Mouse (Mus musculus): ENCODE results near the gene Thtpa.

The Thtpa gene

GRCm38 (mm10) chr14:55094704-55095231, at the start of gene Thtpa:
Gene Thtpa, plus strand, starts transcription at chr14:55094784.
- in situ Hi-C loops (cut with MboI, MseI): loop anchor here (10.0 kb wide), 1 partner anchor 200 kb away; the partner anchor contains the start of gene Pabpn1

DNA sequence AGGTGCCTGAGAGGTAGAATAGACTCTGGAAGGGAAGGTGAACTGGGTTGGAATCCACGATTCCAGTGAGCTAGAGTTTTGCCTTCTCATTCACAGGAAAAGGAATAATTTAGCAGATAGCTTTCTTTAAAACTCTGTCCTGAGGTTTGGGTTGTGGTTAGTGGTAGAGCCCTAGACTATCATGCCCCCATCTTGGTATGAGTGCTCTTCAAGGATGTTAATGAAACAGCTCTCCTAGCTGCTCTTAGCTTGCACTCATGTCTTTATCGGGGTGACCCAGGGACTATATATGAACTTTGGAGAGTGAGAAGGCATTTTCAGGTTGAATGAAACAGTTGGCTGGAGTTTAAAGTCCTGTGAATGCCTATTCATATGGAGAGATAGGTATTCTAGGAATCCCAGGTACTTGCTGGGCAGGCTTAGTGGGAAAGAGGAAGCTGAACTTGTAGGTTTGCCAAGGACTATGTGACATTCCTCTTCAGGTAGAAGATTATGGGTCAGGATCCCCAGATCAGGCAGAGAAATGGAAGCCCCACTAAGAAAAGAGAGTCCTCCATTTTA, 46.5 kb upstream of the Thtpa start:
- in situ Hi-C loops (cut with MboI, MseI): no loop called here

GRCm38 (mm10) chr14:55052496-55052895, 42.1 kb upstream of the Thtpa start:
- in situ Hi-C loops (cut with MboI, MseI): no loop called here

GRCm38 (mm10) chr14:55053050-55053449, 41.5 kb upstream of the Thtpa start:
- in situ Hi-C loops (cut with MboI, MseI): no loop called here

- in situ Hi-C loops (cut with MboI, MseI): no loop called here
Observed at GRCm38 (mm10) chr14:55053708-55054190, 40.8 kb upstream of the Thtpa start.

- in situ Hi-C loops (cut with MboI, MseI): no loop called here
Observed at GRCm38 (mm10) chr14:55054191-55054749, 40.3 kb upstream of the Thtpa start.

- in situ Hi-C loops (cut with MboI, MseI): no loop called here
Observed at GRCm38 (mm10) chr14:55055167-55055834, 39.3 kb upstream of the Thtpa start.

DNA sequence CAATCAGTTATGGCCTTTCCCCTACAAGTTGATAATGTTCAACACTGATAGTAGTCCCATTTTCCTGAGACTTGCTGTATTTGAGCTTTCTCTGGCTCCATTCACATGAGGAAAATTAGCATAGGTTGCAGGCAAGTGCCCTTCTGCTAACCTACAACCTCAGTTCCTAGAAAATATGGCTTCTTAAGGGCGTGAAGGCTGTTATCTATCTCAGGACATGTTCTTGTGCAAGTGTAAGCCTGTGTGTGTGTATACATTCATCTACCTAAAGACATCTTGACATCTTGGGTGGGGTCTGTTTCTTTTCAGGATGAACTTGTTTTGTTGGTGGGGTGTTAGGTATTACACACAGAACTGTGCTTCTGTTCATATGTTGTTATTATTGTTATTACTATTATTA, 35.6 kb upstream of the Thtpa start:
- in situ Hi-C loops (cut with MboI, MseI): no loop called here

DNA sequence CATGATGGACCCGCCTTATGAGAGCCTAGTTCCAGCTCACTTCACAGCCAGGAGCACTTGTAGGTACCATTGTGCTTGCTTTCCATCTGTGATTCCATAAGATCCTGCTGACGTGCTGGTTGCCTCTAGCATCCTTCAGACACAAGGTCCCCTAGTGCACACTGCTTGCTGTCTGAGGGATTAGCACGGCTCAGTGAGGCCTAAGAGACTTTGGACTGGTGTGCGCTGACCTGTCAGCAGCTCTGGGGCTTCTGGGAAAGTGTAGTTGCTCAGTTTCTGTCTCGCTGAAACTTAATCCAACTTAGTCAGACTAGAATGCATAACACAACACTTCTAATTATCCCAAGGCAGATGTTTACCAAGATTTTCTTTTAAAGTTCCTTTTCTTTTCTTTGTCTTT, 34.7 kb upstream of the Thtpa start:
- in situ Hi-C loops (cut with MboI, MseI): no loop called here

- in situ Hi-C loops (cut with MboI, MseI): no loop called here
Observed at GRCm38 (mm10) chr14:55061845-55062244, 32.7 kb upstream of the Thtpa start.

- in situ Hi-C loops (cut with MboI, MseI): no loop called here
Observed at GRCm38 (mm10) chr14:55062626-55063025, 32.0 kb upstream of the Thtpa start.

GRCm38 (mm10) chr14:55063117-55063516, 31.5 kb upstream of the Thtpa start:
- in situ Hi-C loops (cut with MboI, MseI): no loop called here

DNA sequence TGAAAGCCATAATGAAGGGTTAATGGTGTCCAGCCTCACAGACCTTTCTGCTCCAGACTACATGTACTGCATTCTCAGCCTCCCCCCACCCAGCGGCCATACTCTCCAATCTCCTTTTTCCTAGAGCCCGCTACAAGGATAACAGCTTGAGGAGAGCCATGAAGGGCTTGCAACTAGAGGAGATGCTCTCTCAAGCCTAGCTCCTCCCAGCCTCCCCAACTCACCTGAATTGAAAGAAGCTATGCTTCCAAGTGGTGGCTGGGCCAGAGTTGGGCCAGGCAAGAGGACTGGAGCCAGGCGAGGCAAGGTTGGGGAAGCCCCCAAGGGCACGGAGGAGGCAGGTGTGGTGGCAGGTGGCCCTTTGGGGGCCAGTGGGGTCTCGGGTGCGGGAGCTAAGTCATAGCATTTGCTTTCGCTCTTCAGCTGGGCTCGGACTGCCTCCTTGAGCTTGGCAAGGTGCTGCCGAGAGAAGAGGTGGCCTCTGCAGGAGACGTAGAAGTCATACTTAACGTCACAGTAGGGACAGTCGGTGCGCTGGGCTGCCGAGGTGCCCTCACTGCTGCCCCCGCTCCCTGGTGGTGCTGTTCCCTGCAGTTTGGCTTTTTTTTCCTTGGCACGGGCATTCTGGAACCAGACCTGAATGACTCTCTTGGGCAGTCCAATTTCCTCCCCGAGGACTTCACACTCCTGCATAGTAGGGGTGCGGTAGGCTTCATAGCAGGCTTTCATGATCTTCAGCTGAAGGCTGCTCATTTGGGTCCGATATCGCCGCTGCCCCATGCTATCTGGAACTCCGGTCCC, 30.8 kb upstream of the Thtpa start:
- in situ Hi-C loops (cut with MboI, MseI): no loop called here

DNA sequence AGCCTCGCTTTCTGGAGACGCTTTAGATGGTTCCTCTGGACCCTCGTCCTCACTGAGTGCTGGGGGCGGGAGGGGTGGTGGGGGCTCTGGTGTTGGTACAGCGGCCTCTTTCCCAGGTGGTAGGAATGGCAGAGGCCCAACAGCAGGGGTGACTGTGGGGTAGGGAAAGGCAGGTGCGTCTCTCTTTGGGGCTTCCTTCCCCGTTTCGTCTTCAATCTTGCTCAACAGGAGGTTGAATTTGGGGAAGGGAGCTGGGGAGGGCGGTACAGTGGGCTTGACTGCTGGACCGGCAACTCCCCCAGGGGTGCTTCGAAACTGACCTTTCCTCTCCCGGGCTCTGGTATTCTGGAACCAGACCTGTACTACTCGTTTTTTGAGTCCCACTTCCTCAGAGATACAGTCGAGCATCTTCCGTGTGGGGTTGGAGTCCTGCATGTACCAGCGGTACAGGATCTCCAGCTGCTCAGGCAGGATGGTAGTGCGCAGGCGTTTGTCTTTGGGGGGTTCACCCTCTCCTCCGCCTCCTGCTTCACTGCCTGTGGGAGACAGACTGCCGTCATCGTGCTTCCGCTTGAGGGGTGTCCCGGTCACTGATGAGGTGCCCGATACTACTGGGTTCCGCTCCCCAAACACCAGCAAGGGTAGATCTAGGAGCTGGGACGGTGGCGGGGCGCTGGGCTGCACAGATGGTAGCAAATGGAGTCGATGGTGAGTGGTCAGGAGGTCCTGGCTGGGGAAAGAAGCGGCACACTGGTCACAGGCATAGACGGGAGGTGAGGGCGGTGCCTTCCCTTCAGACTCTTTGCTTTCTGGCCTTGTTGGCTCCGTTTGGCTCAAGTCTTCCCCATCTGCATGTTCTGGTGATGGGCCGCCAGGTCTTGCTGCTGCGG, 29.9 kb upstream of the Thtpa start:
- in situ Hi-C loops (cut with MboI, MseI): no loop called here

GRCm38 (mm10) chr14:55065391-55065790, 29.2 kb upstream of the Thtpa start:
- in situ Hi-C loops (cut with MboI, MseI): no loop called here

GRCm38 (mm10) chr14:55066042-55066441, 28.5 kb upstream of the Thtpa start:
- in situ Hi-C loops (cut with MboI, MseI): no loop called here

DNA sequence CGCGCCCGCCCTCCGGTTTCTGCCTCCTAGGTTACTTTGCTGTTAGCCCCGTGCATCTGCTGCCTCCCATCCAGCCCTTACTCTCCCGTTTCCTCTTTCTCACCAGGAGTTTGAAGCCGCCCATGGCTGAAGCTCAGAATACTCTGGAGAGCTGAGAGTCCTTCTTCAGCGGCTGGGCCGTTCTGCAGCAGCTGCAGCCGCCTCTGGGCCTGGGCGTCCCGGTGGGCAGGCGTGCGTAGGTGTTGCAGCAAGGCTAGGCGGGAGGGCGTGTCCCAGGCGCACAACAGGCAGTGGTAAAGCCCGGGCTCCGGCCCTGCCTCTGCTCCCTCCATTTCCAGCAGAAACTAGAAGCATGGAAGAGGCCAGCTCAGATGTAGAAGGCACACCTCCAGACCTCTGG, 22.8 kb upstream of the Thtpa start:
- in situ Hi-C loops (cut with MboI, MseI): no loop called here

DNA sequence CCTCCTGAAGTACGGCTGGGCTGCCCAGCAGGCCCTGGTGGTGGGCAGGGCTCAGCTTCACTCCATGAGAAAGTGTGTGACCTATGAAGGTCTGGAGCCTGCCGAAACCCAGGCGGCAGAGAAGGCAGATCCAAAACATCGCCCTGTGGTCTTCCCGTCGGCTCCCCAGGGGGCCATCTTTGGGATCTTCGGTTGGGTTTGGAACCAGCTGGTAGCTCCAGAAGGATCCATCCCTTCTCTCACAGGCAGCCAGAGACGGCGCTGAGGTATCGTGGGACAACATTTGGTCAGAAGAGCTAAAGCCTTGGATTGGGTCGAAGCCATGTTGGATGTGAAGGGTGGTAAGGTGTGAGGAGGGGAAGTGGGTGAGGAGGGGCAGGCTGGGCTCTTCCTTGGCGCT, 20.2 kb upstream of the Thtpa start:
- in situ Hi-C loops (cut with MboI, MseI): no loop called here

- in situ Hi-C loops (cut with MboI, MseI): loop anchor here (5.0 kb wide), 1 partner anchor 49 kb away; no protein-coding TSS in a partner anchor
Observed at GRCm38 (mm10) chr14:55076224-55076623, 18.4 kb upstream of the Thtpa start.

GRCm38 (mm10) chr14:55076956-55077355, 17.6 kb upstream of the Thtpa start:
- in situ Hi-C loops (cut with MboI, MseI): loop anchor here (5.0 kb wide), 1 partner anchor 50 kb away; no protein-coding TSS in a partner anchor
